Mouse (Mus musculus) mesoderm, embryonic 11.5 days (tissue): ENCODE data around the gene Rb1.

Experiments
- DNase-seq: peaks from one replicate; pipeline ENCODE4 v3.0.0-alpha.2; 2012; ENCODE audit warnings: low read depth, low spot score

Gene Rb1

GRCm38 (mm10) chr14:73325456-73326381 lies at the start of gene Rb1:
Gene Rb1 (minus strand): TSS chr14:73325822.
- peak; percentile 83 for DNase-seq

GRCm38 (mm10) chr14:73374315-73374890 lies 48.8 kb upstream of the Rb1 start:
- no peak for DNase-seq

GRCm38 (mm10) chr14:73373606-73374005 lies 48.0 kb upstream of the Rb1 start:
- DNase-seq, result no peak

- no peak for DNase-seq
Observed at GRCm38 (mm10) chr14:73372990-73373389, 47.4 kb upstream of the Rb1 start.

GRCm38 (mm10) chr14:73371577-73371976 lies 46.0 kb upstream of the Rb1 start:
- no peak for DNase-seq

GRCm38 (mm10) chr14:73370695-73371372 lies 45.2 kb upstream of the Rb1 start:
- DNase-seq, result no peak

GRCm38 (mm10) chr14:73370078-73370670 lies 44.6 kb upstream of the Rb1 start:
- DNase-seq, result no peak

- no peak for DNase-seq
Observed at GRCm38 (mm10) chr14:73369634-73370033, 44.0 kb upstream of the Rb1 start.

- DNase-seq, result no peak
Observed at GRCm38 (mm10) chr14:73368966-73369365, 43.3 kb upstream of the Rb1 start.

- no peak for DNase-seq
Observed at GRCm38 (mm10) chr14:73368221-73368620, 42.6 kb upstream of the Rb1 start.

GRCm38 (mm10) chr14:73366278-73366677 lies 40.7 kb upstream of the Rb1 start:
- DNase-seq, result no peak

- no peak for DNase-seq
Observed at GRCm38 (mm10) chr14:73363782-73364181, 38.2 kb upstream of the Rb1 start.

GRCm38 (mm10) chr14:73354700-73355099 lies 29.1 kb upstream of the Rb1 start:
- no peak for DNase-seq

- no peak for DNase-seq
Observed at GRCm38 (mm10) chr14:73351118-73351517, 25.5 kb upstream of the Rb1 start.

GRCm38 (mm10) chr14:73350029-73350428 lies 24.4 kb upstream of the Rb1 start:
- DNase-seq, result no peak

- no peak for DNase-seq
Observed at GRCm38 (mm10) chr14:73349061-73349670, 23.5 kb upstream of the Rb1 start.

- DNase-seq, result no peak
Observed at GRCm38 (mm10) chr14:73347302-73347701, 21.7 kb upstream of the Rb1 start.

GRCm38 (mm10) chr14:73345614-73346013 lies 20.0 kb upstream of the Rb1 start:
- DNase-seq, result no peak

GRCm38 (mm10) chr14:73340051-73340755 lies 14.6 kb upstream of the Rb1 start:
- no peak for DNase-seq

- DNase-seq, result no peak
Observed at GRCm38 (mm10) chr14:73339615-73340014, 14.0 kb upstream of the Rb1 start.
